Mouse (Mus musculus) stomach, postnatal 0 days (tissue): ENCODE data around the gene Nom1.

Experiments
- CTCF ChIP-seq: IDR thresholded peaks from 2 replicates; pipeline ENCODE4 v1.5.1; 2016; ENCODE audit warnings: antibody characterized with exemption, low read depth, mild to moderate bottlenecking, moderate library complexity
- EP300 ChIP-seq: optimal IDR thresholded peaks from 2 replicates; pipeline ENCODE3; 2016; ENCODE audit warnings: antibody characterized with exemption

DNA sequence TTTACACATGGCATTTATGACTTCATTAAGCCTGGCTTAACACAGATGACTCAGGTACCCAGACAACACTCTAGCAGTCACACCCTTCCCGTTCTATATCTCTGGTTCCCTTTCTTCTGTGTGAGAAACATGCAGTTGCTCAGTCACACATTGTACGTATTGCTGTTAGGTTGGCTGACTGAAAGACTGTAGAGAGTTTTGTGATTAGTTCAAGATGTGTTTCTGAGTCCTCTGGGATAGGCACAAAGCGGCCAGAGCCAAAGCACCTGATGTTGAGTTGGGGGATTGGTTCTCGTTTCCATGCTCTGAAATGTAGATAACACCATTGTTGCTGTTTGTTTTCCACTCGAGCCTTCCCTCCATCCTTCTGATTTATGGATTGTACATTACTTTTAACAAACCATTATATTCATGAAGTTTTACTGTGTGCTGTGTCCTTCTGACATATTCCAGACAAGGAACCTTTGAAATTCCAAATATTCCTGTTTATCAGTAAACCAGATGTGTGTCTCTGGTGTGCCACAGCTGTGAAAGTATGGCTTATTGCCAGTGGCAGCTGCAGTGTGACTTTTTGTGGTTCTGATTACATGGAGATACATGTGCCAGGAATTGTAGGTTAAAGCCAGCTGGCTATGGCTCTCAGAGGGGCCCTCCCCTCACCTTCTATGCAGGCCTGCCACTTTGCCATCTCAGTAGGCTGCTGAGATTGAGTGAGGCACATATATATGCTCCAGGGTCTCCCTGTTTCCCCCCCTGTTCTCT, 22.6 kb downstream of the Nom1 start:
- TF ChIP-seq CTCF, result no peak
- TF ChIP-seq EP300, result no peak
